Mouse (Mus musculus): ENCODE data around the gene Nek7. TPM values are rescaled to one million over a fixed set of nuclear protein-coding genes. Genes with fewer than 3 reads are reported as not detected.

The Nek7 gene
- polyA plus RNA-seq, 1 experiment from 2014 or later, result 29.4 TPM

DNA sequence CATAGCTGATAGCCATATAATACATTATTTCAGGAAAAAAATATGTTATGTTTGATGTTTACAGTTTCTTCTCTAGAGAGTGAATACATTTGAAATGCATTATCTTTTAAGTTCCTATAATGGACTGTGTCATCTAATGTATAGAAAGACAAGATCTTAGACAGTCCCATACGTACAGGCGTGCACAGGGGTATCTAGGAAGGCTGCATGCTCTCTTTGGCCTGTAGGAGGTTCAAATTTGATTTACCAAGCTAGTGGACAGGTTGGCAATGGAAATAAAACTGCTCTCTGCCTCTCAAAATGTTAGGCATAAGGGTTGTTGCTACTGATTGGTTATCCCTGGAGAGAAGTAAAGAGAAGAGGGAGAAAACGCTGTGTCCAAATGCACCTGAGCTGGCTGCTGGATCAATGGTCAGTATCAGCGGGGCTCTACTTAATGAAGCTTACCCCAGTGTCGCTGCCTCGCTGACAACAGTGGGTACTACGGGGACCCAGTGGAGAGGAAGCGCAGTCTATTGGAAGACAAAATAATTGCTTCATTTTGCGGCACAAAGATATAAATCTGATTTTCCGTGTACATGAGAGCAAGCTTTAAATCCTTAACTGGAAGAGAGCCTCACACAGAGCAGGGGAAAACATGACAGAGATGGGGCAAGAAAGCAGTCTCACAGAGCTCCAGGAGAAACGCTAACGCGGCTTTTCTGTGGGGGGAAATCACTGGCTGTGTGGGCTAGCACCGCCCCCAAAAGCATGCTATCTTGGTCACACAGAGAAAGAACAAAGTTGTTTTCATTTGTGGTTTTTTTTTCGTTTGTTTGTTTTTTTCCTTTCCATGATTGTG, 171.1 kb downstream of the Nek7 start:
- H3K9ac ChIP-seq (ENCODE audit: low read depth, low read length), result no peak overlapping the region
- H3K4me1 ChIP-seq (replicated peaks; ENCODE audit: control insufficient read depth, insufficient read depth, low read length), result no peaks in the 10 kb centered on the region
- H3K4me3 ChIP-seq (ENCODE audit: low read depth, low read length), result no peak overlapping the region
- no peak overlapping the region for H3K27ac ChIP-seq (ENCODE audit: low read depth, low read length)
- H3K27me3 ChIP-seq (replicated peaks; ENCODE audit: control insufficient read depth, insufficient read depth, low read length), result no peaks in the 10 kb centered on the region
- no peak overlapping the region for H3K4me2 ChIP-seq
- DNase-seq (ENCODE audit: low spot score) (no peak), ATAC-seq (replicated peaks; ENCODE audit: low FRiP score) (no peak)
- 56% methylated on average over 15 of the region's 15 CpGs for WGBS
- no peaks in the 10 kb centered on the region for H3K36me3 ChIP-seq (ENCODE audit: control insufficient read depth, insufficient read depth, low read length)
- H3K9me3 ChIP-seq (ENCODE audit: control insufficient read depth, low read length), result no peaks in the 10 kb centered on the region

- Histone ChIP-seq H3K4me2 (no peak overlapping the region), H3K9ac (ENCODE audit: low read depth, low read length) (no peak overlapping the region), H3K4me3 (ENCODE audit: low read depth, low read length) (no peak overlapping the region), H3K36me3 (ENCODE audit: control insufficient read depth, insufficient read depth, low read length) (no peaks in the 10 kb centered on the region), H3K4me1 (replicated peaks; ENCODE audit: control insufficient read depth, insufficient read depth, low read length) (no peaks in the 10 kb centered on the region), H3K27me3 (replicated peaks; ENCODE audit: control insufficient read depth, insufficient read depth, low read length) (no peaks in the 10 kb centered on the region), H3K27ac (ENCODE audit: low read depth, low read length) (no peak overlapping the region), H3K9me3 (ENCODE audit: control insufficient read depth, low read length) (no peaks in the 10 kb centered on the region)
- 90% methylated on average over 1 of the region's 1 CpGs for WGBS
- no peak for ATAC-seq (replicated peaks; ENCODE audit: low FRiP score)
- DNase-seq (ENCODE audit: low spot score), result no peak
These were observed 173.1 kb downstream of the Nek7 start for GRCm38 (mm10) chr1:138446846-138447245.

Other genes starting within 250 kb of the Nek7 start
- 2.5 and 3.8 TPM in 2 replicates for gene Lhx9, start 228.4 kb upstream of the Nek7 start, polyA plus RNA-seq (2014; fragmentation: Nextera tagmentation; extraction: Ambion mirVana)
- gene 2310009B15Rik, start 236.7 kb upstream of the Nek7 start, polyA plus RNA-seq (2014; fragmentation: Nextera tagmentation; extraction: Ambion mirVana), result 27.8 and 31.4 TPM in 2 replicates

Measured in liver, embryonic 11.5 days (tissue).